Mouse (Mus musculus) heart, postnatal 10 days (tissue): ENCODE measurements around the gene Scg2. TPM values are rescaled to one million over a fixed set of nuclear protein-coding genes. Genes with fewer than 3 reads are reported as not detected.

Source experiments
- total RNA-seq, 2 experiments: library from RNA; stranded (reverse); gene quantifications; 2 replicates each; pipeline ENCODE4 v1.2.3; 2021

Gene Scg2
- total RNA-seq, 2 experiments from 2014 or later: not detected

Other genes starting within 250 kb of the Scg2 start
- 1 to 10 TPM in 1 of 2 experiments, under 1 TPM in 1; 0.87 to 1.1 TPM for gene Ap1s3, start 231.9 kb upstream of the Scg2 start, total RNA-seq